9 mouse cellular contexts compared by ENCODE assay signal in genomic region chr17:14165332-14165876, GRCm38 (mm10). TPM values are rescaled to one million over a fixed set of nuclear protein-coding genes. Genes with fewer than 3 reads are reported as not detected.
DNase-seq lines count a peak whose midpoint lies in the region; ATAC-seq and TF ChIP-seq lines count a peak whose summit lies in the region.
"Had no signal": no experiment of that assay in that cellular context is flagged by ENCODE, and none has a peak within 500 bp of the region (broad histone marks: within the 10 kb centered on the region; RNA-seq: fewer than 3 reads in every experiment).

No protein-coding gene starts in this region.

- no peaks in the 10 kb centered on the region for H3K9me3 ChIP-seq in kidney, postnatal 0 days (replicated peaks; ENCODE audit: low read length)
- no peaks in the 10 kb centered on the region for H3K9me3 ChIP-seq in limb, embryonic 13.5 days
- H3K9me3 ChIP-seq: megakaryocyte, embryonic 14.5 days had no signal

- H3K4me3 ChIP-seq in kidney, postnatal 0 days (replicated peaks; ENCODE audit: low read depth, low read length): no peak overlapping the region
- no peak overlapping the region for H3K4me3 ChIP-seq in limb, embryonic 13.5 days
- H3K4me3 ChIP-seq: megakaryocyte, embryonic 14.5 days had no signal

- peak; percentile 43 for DNase-seq in ovary, postnatal 36 days (ENCODE audit: low spot score)
- no peak for DNase-seq in ovary, adult 18-20 months (ENCODE audit: low spot score)
- DNase-seq in frontal cortex, adult 2 months (ENCODE audit: extremely low spot score in 1 of 2, low spot score in 1 of 2): peak; percentile 65 to 75
- peak; percentile 86 for DNase-seq in kidney, postnatal 0 days (ENCODE audit: low spot score)
- DNase-seq in right cerebral cortex, adult 18-20 months: peak; percentile 74
- no peak for DNase-seq in B cell, adult 2 months

- no peaks in the 10 kb centered on the region for H3K36me3 ChIP-seq in kidney, postnatal 0 days (ENCODE audit: insufficient read depth, low read length)
- no peaks in the 10 kb centered on the region for H3K36me3 ChIP-seq in limb, embryonic 13.5 days

- peak overlapping the region; percentile 8; the same call in 1 of the 2 replicates for H3K4me2 ChIP-seq in kidney, postnatal 0 days (ENCODE audit: low read length)
- peak overlapping the region; percentile 38 for H3K4me2 ChIP-seq in limb, embryonic 13.5 days (replicated peaks)

- no peak overlapping the region for H3K9ac ChIP-seq in kidney, postnatal 0 days (ENCODE audit: low read depth, low read length)
- no peak overlapping the region for H3K9ac ChIP-seq in limb, embryonic 13.5 days

- H3K4me1 ChIP-seq in kidney, postnatal 0 days (replicated peaks; ENCODE audit: insufficient read depth, low read length): peaks cover 24% of the 10 kb centered on the region; the same call in 1 of the 2 replicates
- peaks cover 17% of the 10 kb centered on the region for H3K4me1 ChIP-seq in limb, embryonic 13.5 days

- 4% methylated on average over 10 of the region's 10 CpGs for WGBS in kidney, postnatal 0 days
- under 1% methylated on average over 10 of the region's 10 CpGs for WGBS in limb, embryonic 13.5 days

- peak overlapping the region; percentile 57 for H3K27ac ChIP-seq in kidney, postnatal 0 days
- H3K27ac ChIP-seq in limb, embryonic 13.5 days: no peak overlapping the region

- no peaks in the 10 kb centered on the region for H3K27me3 ChIP-seq in kidney, postnatal 0 days (ENCODE audit: insufficient read depth, low read length)
- peaks cover 19% of the 10 kb centered on the region; the same call in 1 of the 2 replicates for H3K27me3 ChIP-seq in limb, embryonic 13.5 days

- no peak for TF ChIP-seq CTCF in kidney, postnatal 0 days (IDR thresholded peaks at IDR 0.05; ENCODE audit: low read depth)

- ATAC-seq in kidney, postnatal 0 days (replicated peaks; ENCODE audit: low FRiP score, low read depth): peak; percentile 69
- peak; percentile 57; the same call in 1 of the 2 replicates for ATAC-seq in limb, embryonic 13.5 days (ENCODE audit: low FRiP score, low read depth)
- ATAC-seq in granulocyte monocyte progenitor cell, adult 5-6 weeks (replicated peaks; ENCODE audit: poor library complexity, severe bottlenecking): no peak

RNA-seq across cellular contexts. Expression of gene Dact2, which starts 38.7 kb away (rescaled TPM):
- 45.3 and 50.2 TPM in 2 replicates for polyA plus RNA-seq in frontal cortex, adult 2 months (2012; rRNA removed)
- 14.8 and 16.0 TPM in 2 replicates for polyA plus RNA-seq in kidney, postnatal 0 days (2015; fragmentation: Nextera tagmentation; extraction: Ambion mirVana)
- polyA plus RNA-seq in limb, embryonic 13.5 days (2015; fragmentation: Nextera tagmentation; extraction: Ambion mirVana): 0.70 and 1.0 TPM in 2 replicates
- total RNA-seq in granulocyte monocyte progenitor cell, adult 5-6 weeks (2014; fragmentation: Nextera tagmentation): not detected in 2 replicates
- total RNA-seq in granulocyte monocyte progenitor cell, adult 5-6 weeks (2017): not detected in 2 replicates

Comparison
In these comparisons a context has a peak if more than half of its experiments do, and no peak if none do; other contexts are left out.
1. DNase-seq: peak in ovary, postnatal 36 days (single experiment), frontal cortex, adult 2 months (2 of 2), kidney, postnatal 0 days (single experiment) and right cerebral cortex, adult 18-20 months (single experiment); none in ovary, adult 18-20 months (single experiment) and B cell, adult 2 months (0 of 2).